Mouse (Mus musculus): ENCODE data around the gene Sfmbt1. TPM values are rescaled to one million over a fixed set of nuclear protein-coding genes. Genes with fewer than 3 reads are reported as not detected.

The Sfmbt1 gene
- polyA plus RNA-seq, 1 experiment = 1.8 TPM

DNA sequence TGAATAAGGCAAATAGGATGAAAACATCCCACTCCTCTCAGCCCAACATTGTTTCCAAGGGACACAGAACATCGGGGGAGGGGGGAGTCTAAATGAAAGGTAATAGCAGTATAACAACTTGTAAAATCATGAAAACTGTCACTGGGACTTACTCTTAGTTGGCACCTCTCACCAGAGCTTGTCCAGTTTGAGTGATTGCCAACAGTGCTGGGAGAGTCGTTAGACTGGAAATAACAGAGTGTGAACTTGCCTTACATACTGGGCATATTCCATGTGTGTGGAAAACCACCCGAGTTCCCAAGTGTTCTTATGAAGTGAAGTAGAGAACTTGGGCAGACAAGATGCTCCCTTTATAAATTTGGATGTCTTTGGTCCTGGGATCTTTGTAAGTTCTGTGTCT is 106.5 kb downstream of the Sfmbt1 start:
- WGBS = 61% methylated on average over 3 of the region's 3 CpGs
- DNase-seq (ENCODE audit: low read depth, low spot score) = no peak

DNA sequence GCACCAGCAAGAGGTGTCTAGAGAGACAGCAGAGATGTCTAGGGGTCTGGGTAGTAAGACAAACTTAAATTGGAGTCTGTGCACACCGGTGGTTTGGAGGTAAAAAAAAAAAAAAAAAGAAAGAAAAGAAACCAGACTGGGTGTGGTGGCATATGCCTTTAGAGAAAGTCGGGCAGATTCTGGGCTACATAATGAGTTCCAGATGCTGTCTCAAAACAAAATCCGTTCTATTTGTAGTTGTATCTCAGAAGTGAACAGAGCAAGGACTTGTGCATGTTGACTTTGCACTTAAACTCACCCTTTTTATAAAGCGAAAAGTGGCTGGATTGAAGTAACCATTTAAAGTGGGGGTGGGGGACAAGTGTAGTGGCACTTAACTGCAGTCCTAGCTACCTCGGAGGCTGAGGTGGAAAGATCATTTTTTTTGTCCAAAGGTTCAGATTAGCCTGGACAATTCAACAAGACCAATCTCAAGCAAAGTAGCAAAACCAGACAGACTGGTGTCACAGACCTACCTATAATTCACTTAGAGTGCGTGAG is 109.9 kb downstream of the Sfmbt1 start:
- DNase-seq (ENCODE audit: low read depth, low spot score) = no peak
- 27% methylated on average over 6 of the region's 6 CpGs for WGBS

DNA sequence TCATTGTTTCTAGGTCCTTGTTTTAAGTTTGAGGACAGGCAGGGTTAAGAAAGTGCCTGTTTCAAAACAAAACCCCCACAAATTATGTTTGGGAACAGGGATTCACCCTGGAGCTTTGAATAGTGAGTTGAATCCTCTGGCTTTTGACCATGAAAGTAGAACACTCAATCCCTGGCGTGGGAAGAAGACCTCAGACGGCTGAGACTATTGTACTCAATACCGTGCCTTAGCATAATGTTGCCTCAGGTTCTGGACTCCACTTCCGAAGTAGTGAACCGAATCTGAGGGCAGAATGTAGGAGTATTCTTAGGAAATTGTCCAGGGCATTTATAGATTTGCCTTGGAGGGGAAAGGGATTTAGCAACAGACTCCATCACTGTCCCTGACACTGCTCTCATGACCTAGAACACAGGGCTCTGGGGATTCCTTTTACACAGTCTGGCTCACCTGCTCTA is 110.4 kb downstream of the Sfmbt1 start:
- WGBS = 18% methylated on average over 5 of the region's 5 CpGs
- no peak for DNase-seq (ENCODE audit: low read depth, low spot score)

DNA sequence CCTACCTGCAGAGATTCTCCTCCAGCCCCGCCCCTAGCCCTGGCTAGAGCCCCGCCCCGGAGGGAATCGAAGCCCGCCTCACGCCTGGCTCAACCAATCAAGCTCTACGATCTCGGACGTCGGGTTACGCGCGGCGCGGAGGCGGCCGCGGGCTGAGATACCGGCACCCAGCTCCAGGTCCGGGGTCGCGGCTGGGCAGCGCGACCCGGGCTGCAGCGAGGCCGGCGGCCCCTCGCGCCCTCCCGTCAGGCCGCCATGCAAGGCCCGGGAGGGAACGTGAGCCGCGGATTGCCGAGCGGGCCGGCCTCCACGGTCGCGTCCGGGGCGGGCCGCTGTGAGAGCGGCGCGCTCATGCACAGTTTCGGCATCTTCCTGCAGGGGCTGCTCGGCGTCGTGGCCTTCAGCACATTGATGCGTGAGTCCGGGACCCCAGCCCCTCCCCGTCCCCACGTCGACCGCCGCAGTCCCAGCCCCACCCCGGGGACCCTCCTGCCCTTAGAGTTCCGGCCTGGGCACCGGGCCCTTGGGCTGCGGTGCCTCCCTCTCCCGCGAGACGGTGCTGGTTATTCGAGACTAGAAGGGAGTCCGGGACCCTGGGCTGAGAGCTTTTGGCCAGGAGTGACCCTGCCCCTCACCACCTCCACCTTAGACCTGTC is 111.0 kb downstream of the Sfmbt1 start, which contains the start of gene Tmem110:
Gene Tmem110, plus strand, starts transcription at position 115 of the 656 bp plus-strand sequence.
- peak; percentile 67 for DNase-seq (ENCODE audit: low read depth, low spot score)
- under 1% methylated on average over 67 of the region's 68 CpGs for WGBS

DNA sequence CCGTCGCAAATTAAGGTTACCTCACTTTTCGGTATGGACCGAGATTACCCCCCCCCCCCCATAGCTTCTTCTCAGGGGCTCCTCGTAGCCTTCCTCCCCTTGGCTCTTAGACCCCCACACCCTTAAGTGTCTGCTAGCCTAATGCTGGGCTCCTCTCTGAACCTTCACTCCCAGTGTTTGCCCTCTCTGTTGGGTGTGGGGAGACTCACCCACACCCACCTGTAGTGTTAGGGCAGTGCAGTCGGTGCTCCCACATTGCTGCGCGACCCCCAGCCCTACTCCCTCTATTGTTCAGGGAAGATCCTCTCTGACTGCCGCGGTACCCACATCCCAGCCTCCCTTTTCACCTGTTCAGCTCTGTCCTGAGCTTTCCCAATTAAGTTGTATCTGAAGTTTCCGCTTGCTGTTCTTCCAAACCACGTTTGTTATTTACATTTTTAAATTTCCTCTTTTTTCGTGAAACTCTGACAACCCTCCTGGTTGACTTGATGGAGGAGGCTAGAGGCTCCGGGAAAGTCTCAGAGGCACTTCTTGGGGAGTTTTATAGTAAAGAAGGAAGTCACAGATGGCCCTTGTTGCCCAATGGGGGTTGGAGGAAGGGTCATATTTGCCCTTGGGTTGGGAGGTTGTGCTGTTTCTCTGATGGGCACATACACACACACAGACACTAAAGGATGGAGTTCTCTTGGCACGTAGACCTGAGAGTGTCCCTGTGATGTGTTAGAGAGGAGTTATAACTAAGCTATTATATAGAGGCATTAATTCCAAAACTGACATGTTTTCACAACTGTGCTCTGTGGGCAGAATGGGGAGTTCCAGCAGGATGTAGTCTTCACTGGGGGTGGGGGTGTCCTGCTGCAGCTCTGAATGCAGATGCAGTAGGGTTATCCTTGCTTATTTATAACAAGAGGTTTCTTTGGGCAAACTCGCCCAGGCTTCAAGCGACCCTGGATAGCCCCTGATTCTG is 111.8 kb downstream of the Sfmbt1 start:
- WGBS = 18% methylated on average over 17 of the region's 17 CpGs
- no peak for DNase-seq (ENCODE audit: low read depth, low spot score)

DNA sequence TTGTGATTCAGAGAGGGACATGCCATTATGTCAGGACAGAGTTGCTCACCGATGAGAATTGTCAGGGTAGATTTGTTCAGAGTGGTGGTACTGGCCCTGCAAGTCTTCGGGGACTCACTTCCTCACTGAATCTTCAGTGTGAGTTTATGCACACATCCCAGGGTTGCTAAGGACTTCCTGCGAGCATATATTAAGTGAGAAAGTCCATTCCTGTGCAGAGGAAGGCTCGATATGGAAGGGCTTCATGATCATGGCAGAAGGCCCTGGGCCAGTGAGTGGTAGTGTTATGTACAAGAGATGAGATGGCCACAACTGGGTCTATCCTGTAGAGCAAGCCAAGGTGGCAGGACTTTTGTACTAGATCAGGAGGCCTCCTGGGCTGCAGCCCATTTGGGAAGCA is 112.8 kb downstream of the Sfmbt1 start:
- 48% methylated on average over 4 of the region's 4 CpGs for WGBS
- no peak for DNase-seq (ENCODE audit: low read depth, low spot score)

DNA sequence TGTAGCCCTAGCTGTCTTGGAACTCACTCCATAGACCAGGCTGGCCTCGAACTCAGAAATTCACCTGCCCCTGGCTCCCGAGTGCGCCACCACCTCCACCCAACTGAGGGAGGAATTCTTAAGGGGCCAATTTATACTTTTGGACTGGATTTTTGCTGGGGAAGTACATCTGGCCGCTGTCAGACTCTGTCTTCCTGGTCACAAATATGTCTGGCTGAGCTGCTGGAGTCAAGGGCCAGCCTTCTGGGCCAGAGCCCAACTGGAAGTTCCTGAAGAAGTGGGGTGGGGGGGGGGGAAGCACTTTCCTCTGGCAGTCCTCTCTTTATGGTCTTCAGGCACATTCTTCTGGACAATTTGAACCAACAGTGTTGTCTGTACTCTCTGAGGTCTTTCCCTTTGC is 113.4 kb downstream of the Sfmbt1 start:
- WGBS = 48% methylated on average over 4 of the region's 4 CpGs
- DNase-seq (ENCODE audit: low read depth, low spot score) = no peak

DNA sequence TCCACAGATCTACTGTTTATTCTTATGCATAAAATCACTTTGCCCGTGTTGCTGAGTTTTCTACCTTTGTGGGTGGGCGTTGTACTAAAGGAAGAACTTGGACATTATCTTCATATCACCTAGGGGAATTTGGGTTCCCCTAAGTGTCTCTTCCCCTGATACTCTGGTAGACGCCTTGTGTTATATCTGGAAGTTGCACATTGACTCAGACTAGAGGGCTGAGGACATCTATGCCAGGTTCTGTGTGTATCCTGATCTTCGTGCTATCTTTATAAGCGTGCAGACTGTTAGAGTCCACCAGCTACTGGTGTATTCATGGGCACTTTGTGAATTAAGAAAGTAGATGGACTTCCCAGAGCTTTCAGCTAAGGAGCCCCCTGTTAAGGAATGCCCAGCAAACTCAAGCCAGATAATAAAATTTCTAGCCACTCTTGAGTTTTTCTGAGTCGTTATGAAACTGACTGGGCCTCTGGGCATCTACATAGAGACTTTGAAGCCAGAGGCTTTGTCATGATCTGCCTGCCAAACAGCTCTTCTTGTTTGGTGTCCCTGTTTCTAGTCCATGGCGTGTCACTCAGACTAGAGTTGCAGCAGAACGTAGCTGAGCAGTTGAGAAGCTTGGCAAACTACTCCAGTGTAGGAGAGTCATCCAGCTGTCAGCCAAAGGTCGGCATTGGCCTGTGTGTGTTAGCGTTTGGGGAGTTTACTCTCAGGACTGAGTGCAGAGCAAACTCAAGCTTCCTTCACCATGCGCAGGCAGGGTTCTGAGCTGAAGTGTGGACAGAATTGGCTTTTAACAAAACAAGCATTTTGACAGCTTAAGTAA is 114.2 kb downstream of the Sfmbt1 start:
- DNase-seq (ENCODE audit: low read depth, low spot score) = no peak
- WGBS = 36% methylated on average over 11 of the region's 11 CpGs

DNA sequence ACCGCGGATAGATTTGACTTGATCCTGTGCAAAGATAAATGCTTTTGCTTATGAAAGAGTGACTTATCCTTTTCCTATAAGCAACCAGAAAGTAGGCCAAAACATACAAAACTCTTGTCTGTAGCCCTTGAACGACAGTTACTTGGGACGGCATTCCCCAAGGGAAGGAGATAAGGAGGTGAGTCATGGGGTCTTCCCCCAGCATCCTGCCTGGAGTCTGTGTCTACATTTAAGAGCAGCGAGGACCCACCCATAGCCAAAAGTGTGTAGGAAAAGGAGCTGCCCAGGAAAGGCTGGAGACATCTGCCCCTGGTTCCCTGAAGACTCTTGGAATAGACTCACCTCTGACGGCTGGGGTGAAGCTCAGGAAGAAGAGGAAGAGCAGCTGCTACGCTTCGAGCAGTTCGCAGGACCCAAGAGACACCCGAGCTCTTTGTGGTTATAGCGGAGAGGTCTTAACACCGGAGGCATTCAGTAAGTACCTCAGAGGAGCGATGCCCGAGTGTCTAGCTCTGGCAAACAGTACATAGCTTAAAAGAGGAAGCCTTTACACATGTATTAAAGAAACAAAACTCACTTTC is 122.9 kb downstream of the Sfmbt1 start:
- no peak for DNase-seq (ENCODE audit: low read depth, low spot score)
- 79% methylated on average over 14 of the region's 14 CpGs for WGBS

DNA sequence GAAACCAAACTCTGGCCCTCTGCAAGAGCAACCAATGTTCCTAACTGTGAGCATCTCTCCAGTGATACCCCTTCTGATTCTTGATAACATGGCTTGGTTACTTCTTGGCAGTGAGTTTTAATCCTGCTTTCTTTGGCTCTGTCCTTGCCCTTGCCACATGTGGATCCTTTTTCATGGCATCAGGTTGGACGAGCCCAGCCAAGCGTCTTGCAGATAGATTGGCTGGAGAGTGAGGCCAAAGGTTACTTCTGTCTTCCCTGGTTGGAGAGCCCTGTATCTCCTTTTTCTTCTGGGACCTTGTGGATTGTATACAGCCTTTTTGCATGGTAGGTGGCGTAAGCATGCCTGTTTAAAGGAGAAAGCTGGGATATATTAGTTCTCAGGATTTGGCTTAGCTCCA is 129.1 kb downstream of the Sfmbt1 start:
- no peak for DNase-seq (ENCODE audit: low read depth, low spot score)
- WGBS = 88% methylated on average over 3 of the region's 3 CpGs

DNA sequence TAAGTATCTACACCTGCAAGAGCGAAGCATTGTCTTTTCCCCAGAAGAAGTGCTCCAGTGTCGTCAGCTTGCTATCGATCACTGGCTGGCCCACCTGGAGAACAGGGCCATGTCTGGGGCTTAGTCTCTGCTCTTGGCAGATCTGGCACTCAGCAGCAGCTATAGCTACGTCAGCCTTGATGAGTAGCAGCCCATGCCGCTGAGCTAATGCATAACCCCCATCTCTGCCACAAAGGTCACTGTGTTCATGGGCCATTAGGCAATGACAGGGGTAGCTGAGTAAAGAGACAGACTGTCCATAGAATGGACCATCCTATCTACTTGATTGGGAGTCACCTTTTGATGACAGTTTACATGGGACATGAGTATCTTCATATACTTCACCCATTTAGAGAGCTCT is 135.9 kb downstream of the Sfmbt1 start:
- 94% methylated on average over 5 of the region's 5 CpGs for WGBS
- no peak for DNase-seq (ENCODE audit: low read depth, low spot score)

DNA sequence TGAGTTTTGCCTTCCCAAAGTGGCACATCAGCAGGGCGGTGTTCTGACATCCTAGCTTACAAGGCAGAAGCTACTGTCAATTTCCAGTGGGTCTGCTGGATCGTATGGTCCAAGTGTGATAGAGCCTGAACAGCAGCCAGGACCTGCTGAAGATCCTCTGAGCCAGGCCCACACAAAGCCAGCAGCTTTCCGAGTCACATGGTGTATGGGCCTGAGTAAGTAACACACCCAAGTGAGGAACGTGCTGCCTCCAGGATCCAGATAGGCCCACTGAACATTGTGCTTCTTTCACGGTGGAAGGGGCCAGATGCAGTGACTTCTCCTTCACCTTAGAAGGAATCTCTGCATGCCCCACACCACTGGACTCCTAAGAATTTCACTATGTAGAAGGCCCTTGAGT is 137.7 kb downstream of the Sfmbt1 start:
- no peak for DNase-seq (ENCODE audit: low read depth, low spot score)
- WGBS = 78% methylated on average over 5 of the region's 5 CpGs

DNA sequence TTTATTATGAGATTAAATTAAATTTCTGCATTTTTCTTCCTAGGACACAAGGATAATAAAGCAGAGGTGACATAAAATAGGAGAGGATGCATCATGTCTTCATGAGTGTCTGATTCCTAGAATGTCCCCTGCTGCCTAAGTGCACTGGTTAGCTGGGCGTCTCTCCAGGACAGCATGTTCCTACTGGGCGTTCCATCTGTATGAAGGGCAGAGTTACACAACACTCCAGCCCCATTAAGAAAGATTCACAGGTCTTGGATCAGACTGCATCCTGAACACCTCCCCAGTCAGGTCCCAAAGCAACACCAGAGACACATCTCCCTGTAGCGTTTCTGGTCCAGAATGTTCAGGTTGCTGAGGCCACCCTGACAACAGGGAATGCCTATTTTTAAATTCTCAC is 140.7 kb downstream of the Sfmbt1 start:
- WGBS = 87% methylated on average over 3 of the region's 3 CpGs
- no peak for DNase-seq (ENCODE audit: low read depth, low spot score)

DNA sequence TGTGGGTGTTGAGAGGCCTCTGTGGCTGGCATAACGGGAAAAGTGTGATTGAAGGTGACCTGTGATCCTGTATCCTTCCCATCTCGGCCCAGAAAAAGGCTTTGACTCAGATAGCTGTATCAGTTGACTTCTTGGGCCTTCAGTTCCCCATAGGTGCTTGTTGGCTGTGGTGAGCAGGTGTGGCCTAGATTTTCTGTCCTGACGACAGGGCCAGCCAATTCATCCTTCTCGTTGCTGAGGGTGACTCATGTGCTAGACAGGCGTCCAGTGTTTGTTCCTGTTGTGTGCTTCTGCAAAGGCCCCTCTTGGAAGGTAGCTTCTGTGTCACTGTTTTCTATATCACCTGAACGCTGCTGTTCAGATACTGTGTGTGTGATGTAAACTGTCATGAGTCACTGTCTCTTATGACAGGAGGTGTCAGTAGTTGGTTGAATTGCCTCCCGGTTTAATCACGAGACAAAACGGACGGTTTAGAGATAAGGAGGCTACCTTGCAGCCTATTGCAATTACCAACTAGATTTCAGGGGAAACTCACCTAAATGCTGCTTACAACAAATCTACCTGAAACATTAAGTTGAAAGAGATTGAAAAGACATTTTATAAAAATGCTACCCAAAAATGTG is 142.3 kb downstream of the Sfmbt1 start:
- DNase-seq (ENCODE audit: low read depth, low spot score) = no peak
- 37% methylated on average over 10 of the region's 10 CpGs for WGBS

DNA sequence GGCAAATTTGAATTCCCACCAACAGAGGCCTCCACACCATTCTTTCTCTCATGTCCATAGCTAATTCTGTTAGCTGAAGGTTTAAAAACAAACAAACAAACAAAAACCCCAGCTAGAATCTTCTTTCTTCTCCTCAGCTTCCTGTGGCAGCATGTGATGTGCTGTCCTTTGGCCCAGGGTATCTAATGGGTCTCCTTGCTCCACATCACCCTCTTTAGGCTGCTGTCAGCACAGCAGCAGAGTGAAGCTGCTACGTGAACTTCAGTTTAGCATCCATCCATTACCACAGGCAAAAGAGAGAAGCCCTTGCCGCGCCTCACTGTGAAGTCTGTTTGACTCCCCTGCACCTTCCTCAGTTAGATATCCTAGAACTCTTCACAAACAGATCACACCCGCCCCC is 143.3 kb downstream of the Sfmbt1 start:
- DNase-seq (ENCODE audit: low read depth, low spot score) = no peak
- 81% methylated on average over 4 of the region's 4 CpGs for WGBS

DNA sequence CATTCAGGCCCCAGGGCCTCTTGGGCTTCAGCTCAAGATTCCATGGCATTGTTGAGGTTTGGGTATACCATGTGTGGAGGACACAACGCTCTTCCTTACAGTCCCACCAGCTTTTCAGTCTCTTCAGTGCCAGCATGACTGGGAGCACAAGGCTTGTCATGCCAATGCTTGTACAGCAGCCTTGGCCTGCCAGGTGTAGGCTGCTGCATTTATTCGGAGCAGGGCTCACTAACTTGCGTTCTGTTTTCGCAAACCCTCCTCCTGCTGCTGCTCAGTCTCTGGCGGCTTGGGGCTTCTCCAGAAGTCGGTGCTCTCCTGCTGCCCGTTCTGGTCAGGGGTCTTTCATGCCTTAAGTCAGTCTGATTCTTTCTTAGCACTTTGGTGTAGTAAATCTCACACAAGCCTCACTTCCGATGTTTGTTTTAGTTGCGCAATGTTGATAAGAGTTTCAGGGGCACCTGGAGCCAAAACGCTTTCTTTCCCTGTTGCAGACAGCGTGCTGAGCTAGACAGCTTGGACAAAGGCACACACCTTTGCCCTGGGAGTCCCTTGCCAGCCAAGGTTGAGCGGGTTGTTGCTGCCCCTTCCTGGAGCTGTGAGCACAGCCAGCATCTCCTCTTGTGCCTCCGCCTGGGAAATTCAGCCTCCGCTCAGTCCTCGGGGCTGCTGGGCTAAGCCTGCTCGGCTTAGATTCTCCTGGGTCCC is 146.9 kb downstream of the Sfmbt1 start:
- DNase-seq (ENCODE audit: low read depth, low spot score) = peak; percentile 40
- WGBS = 19% methylated on average over 16 of the region's 16 CpGs

DNA sequence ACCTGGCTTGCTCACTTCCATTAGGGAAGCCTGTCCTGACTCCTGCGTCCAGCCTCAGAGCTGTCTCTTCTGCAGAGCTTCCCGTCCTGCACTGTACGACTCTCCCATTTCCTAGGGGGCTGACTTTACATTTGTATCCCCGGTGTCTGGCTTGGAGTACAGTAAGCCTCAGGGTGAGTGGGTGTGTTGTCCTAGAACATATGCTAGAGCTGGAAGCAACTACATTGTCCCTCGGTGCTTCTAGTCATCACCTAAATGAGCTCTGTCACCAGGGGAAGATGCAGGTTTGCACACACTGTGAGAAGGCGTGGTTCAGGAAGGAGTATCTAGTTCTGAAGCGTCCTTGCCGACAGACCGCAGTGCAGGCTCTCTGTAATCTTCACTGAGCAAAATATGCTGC is 147.7 kb downstream of the Sfmbt1 start:
- DNase-seq (ENCODE audit: low read depth, low spot score) = no peak

DNA sequence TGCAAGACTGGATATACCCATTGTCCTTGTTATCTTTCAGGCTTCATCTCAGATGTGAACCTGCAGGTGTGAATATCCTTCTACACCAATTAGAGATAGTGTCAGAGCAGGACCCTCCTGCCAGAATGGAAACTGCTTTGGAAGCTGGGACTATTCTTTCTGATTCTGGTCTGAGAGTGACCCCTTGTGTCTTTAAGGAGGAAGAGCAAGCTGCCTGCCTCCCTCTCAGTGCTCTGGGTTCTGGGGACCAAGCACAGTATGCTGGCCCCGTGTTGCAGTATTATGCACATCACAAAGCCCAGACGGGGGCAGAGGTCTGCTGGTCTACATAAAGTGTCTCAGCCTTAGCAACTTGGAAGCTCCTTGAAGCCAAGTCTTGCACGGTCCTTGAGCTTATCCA is 150.7 kb downstream of the Sfmbt1 start:
- no peak for DNase-seq (ENCODE audit: low read depth, low spot score)
- WGBS = 78% methylated on average over 3 of the region's 3 CpGs

More for the DNA sequence above, 147.7 kb downstream of the Sfmbt1 start:
- 47% methylated on average over 9 of the region's 9 CpGs for WGBS
